Mouse (Mus musculus): Measurements from ENCODE around the gene Dock1. TPM values are rescaled to one million over a fixed set of nuclear protein-coding genes. Genes with fewer than 3 reads are reported as not detected.

Gene Dock1
- polyA plus RNA-seq, 1 experiment, result 59.7 TPM

DNA sequence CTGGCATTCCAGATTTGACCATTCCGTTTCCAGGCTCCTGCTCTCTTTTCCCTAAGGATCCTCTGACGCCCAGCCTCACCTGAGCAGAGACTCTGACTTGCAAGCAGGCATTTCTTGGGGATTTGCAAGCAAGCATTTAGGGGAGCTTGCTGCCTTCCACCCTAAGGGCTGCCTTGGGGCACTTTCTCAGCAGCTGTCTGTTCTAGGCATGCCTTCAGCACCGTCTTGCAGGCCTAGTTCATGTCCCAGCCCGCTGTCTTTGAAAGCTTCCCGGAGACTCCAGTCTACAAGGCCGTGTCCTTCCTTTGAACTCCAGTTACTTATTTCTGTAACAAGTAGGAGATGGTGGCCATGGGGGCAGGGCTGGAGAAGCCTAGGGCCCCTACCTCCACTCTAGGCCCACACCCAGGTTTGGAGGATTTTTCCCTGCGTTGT lies 1.0 kb downstream of the Dock1 start:
- Histone ChIP-seq H3K4me3 (ENCODE audit: insufficient read depth, low read length) (peak overlapping the region; percentile 78), H3K4me1 (ENCODE audit: control insufficient read depth, insufficient read depth, low read length) (peaks cover 10% of the 10 kb centered on the region), H3K27ac (ENCODE audit: insufficient read depth, low read length) (0 out of 2 replicates have a peak overlapping the region, but pooled peaks have one; percentile 37)
- 0 out of 2 replicates have a peak, but pooled peaks have one; percentile 13 for TF ChIP-seq POLR2A (IDR thresholded peaks at IDR 0.05; ENCODE audit: low read depth, low read length)
- no peak for TF ChIP-seq CTCF (IDR thresholded peaks at IDR 0.05; ENCODE audit: borderline replicate concordance, insufficient read depth, low read length)

DNA sequence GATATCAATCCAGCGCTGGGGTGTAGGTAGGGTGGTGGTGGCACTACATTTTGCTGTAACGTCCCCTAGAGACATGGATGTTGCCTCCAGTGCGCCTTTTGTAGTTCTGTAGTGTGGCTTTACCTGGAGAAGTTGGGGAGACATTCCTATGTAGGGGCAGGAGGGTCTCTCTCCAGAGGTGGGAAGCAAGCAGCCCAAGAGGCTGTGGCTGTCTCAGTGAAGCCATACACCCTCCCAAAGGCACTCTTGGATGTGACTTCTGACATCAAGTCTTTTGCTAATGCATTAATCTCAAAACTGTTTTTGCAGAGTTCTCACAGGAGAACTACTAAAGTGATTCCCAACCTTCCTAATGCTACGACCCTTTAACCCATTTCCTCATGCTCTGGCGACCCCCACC lies 2.7 kb downstream of the Dock1 start:
- TF ChIP-seq POLR2A (IDR thresholded peaks at IDR 0.05; ENCODE audit: low read depth, low read length) (no peak), CTCF (IDR thresholded peaks at IDR 0.05; ENCODE audit: borderline replicate concordance, insufficient read depth, low read length) (no peak)
- peaks cover 10% of the 10 kb centered on the region for H3K4me1 ChIP-seq (ENCODE audit: control insufficient read depth, insufficient read depth, low read length)
- H3K4me3 ChIP-seq (ENCODE audit: insufficient read depth, low read length), result no peak overlapping the region
- no peak overlapping the region for H3K27ac ChIP-seq (ENCODE audit: insufficient read depth, low read length)

DNA sequence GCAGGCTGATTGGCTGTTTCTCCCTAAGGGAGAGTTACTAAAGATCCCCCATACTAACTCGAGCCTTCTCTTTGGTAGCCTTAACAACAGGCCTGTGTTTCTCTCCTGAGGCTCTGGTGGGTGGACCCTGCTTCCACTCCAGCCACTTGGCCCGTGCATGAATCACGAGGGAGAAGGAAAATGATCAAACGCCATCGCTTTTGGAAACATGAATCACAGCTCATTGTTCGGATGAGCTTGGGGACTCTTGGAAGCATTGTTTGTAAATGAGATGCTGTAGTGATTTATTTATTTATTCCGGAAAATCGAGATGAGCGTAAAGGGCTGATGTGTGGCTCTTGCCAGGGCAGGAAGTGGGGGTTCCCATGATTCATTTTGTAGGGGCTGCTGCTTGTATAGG lies 3.5 kb downstream of the Dock1 start:
- no peak for TF ChIP-seq POLR2A (IDR thresholded peaks at IDR 0.05; ENCODE audit: low read depth, low read length)
- no peak for TF ChIP-seq CTCF (IDR thresholded peaks at IDR 0.05; ENCODE audit: borderline replicate concordance, insufficient read depth, low read length)
- H3K4me1 ChIP-seq (ENCODE audit: control insufficient read depth, insufficient read depth, low read length), result peaks cover 10% of the 10 kb centered on the region
- no peak overlapping the region for H3K27ac ChIP-seq (ENCODE audit: insufficient read depth, low read length)
- H3K4me3 ChIP-seq (ENCODE audit: insufficient read depth, low read length), result no peak overlapping the region

DNA sequence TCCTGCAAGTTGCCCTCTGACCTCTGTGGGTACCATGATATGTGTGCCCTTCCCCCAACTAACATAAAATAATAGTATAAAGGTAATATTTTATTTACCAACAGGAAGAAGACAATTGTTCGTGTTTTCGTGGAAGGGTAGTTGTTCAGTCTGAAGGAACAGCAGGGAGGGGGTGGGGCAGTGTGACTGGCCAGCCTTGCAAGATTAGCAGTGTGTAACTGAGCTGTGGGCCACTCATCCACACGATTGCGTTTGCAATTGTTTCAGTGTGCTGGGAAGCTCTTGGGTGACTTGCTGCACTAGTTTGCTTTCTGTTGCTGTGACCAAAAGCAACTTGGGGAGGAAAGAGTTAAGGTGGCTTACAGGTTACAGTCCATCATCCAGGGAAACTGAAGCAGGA lies 7.4 kb downstream of the Dock1 start:
- TF ChIP-seq POLR2A (IDR thresholded peaks at IDR 0.05; ENCODE audit: low read depth, low read length) (no peak), CTCF (IDR thresholded peaks at IDR 0.05; ENCODE audit: borderline replicate concordance, insufficient read depth, low read length) (no peak)

DNA sequence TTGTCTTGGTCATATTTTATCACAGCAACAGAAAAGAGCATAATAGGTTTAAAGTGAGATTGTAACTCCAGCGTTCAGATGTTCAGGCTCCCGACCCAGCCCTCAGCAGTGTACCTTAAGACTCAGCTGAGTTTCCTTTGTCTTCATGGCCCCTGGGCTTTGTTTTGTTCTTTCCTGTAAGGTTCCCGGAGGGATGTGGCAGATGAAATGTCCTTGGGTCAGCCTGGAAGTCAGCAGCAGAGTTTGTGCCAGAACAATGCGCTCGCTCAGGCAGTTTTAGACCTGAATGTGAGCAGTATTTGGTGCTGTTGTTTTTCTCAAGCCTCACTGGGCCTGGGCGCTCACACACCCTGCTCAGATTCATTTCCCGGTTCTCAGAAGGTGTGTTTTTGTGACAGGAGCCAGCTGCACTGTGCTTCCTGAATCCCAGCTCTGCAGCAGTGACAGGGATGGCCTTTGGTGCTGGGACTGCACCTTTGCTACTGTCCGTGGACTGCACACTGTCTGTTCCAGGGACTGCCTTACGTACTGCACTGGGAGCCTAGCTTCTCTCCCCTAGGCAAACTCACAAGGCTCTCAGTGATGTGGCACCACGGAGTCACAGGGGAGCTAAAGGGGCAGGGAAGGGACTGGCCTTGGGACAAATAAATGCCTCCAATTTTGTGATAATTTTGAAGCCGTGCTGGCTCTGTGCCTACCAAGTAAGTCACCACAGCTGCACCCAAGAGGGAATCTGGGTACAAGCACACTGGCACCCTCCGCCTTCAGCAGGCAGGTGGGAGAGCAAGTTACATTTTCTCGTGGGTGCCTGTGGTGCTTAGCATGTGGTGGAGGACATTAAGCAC lies 9.1 kb downstream of the Dock1 start:
- no peak overlapping the region for H3K4me3 ChIP-seq (ENCODE audit: insufficient read depth, low read length)
- no peaks in the 10 kb centered on the region for H3K4me1 ChIP-seq (ENCODE audit: control insufficient read depth, insufficient read depth, low read length)
- TF ChIP-seq POLR2A (IDR thresholded peaks at IDR 0.05; ENCODE audit: low read depth, low read length) (no peak), CTCF (IDR thresholded peaks at IDR 0.05; ENCODE audit: borderline replicate concordance, insufficient read depth, low read length) (no peak)
- no peak overlapping the region for H3K27ac ChIP-seq (ENCODE audit: insufficient read depth, low read length)

More for the DNA sequence above, 7.4 kb downstream of the Dock1 start:
- no peak overlapping the region for H3K27ac ChIP-seq (ENCODE audit: insufficient read depth, low read length)
- peaks cover 7% of the 10 kb centered on the region for H3K4me1 ChIP-seq (ENCODE audit: control insufficient read depth, insufficient read depth, low read length)
- no peak overlapping the region for H3K4me3 ChIP-seq (ENCODE audit: insufficient read depth, low read length)

DNA sequence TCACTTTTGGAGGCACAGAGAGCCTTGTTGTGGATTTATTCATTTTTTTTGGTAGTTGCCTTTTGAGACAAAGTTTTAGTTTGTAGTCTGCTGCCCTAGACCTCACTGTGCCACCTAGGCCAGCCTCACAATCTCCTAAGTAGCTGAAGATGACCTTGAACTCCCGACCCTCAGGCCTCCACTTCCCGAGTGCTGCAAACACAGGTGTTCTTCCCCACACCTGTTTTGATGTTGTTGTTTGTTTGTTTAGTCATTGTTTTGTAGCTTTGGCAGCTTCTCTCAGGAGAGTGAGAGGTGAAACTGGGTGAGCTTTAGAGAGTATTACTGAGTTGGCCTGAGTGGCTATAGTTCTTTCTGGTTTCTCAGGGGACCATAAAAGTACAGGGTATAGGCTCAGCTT lies 9.7 kb downstream of the Dock1 start:
- Histone ChIP-seq H3K4me1 (ENCODE audit: control insufficient read depth, insufficient read depth, low read length) (no peaks in the 10 kb centered on the region; the same call in 1 of the 2 replicates), H3K27ac (ENCODE audit: insufficient read depth, low read length) (no peak overlapping the region), H3K4me3 (ENCODE audit: insufficient read depth, low read length) (no peak overlapping the region)
- TF ChIP-seq CTCF (IDR thresholded peaks at IDR 0.05; ENCODE audit: borderline replicate concordance, insufficient read depth, low read length) (no peak), POLR2A (IDR thresholded peaks at IDR 0.05; ENCODE audit: low read depth, low read length) (no peak)

DNA sequence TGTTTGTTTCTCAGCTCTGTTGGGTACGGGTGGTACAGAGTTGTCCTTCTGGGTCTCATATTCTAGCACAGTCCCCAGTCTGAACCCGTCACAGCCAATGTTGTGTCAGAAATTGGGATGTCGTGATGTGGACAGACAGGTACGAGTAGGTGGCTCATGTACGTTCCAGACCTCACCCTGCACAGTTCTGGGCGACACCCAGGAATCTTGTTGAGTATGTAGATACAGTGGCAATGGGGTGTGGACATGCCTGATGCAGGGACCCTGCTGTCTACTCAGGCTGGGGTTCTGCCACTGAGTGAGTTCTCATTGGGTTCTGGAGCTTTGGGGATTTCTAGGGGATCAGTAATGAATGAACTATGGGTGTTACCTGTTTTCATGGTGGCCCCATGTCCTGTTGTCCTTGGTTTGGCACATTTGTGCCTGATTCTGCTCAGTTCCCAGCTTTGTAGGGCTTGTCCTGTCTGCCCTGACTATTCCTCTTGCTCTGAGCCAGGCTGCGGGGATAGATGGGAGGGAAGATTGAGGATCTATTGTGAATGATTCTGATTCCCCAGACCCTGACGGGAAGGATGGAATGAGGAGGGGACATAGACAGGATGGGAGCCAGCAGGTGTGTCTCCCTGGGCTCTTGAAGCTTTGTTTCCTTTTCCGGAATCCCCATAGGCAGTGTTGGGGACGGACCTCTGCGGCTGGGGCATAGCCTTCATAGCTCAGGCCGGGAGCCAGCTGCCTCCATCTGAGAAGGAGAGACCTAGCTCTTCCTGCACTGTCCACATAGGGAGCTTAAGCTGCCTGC lies 11.5 kb downstream of the Dock1 start:
- TF ChIP-seq CTCF (IDR thresholded peaks at IDR 0.05; ENCODE audit: borderline replicate concordance, insufficient read depth, low read length) (no peak), POLR2A (IDR thresholded peaks at IDR 0.05; ENCODE audit: low read depth, low read length) (no peak)
- Histone ChIP-seq H3K4me3 (ENCODE audit: insufficient read depth, low read length) (no peak overlapping the region), H3K4me1 (ENCODE audit: control insufficient read depth, insufficient read depth, low read length) (peaks cover 5% of the 10 kb centered on the region; the same call in 1 of the 2 replicates), H3K27ac (ENCODE audit: insufficient read depth, low read length) (no peak overlapping the region)

DNA sequence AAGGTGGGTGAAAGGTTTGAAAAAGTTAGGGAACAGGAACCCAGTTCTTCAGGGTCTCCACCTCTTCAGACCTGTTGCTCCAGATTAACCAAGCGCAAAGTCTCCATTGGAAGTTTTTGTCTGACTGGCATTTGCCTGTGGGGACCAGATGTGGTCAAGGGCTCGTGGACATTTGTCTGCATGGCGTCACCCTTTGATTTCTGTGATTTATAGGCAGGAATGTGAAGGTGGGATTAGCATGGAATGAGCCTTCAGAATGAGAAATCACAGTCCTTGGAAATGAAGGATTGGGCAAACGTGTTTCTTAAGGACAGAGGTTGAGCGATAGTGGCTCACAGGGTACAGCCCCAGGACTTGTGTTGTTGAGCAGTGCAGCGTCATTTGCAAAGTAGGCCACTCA lies 17.9 kb downstream of the Dock1 start:
- Histone ChIP-seq H3K4me3 (ENCODE audit: insufficient read depth, low read length) (no peak overlapping the region), H3K4me1 (ENCODE audit: control insufficient read depth, insufficient read depth, low read length) (peaks cover 11% of the 10 kb centered on the region), H3K27ac (ENCODE audit: insufficient read depth, low read length) (no peak overlapping the region)
- TF ChIP-seq POLR2A (IDR thresholded peaks at IDR 0.05; ENCODE audit: low read depth, low read length) (no peak), CTCF (IDR thresholded peaks at IDR 0.05; ENCODE audit: borderline replicate concordance, insufficient read depth, low read length) (no peak)

DNA sequence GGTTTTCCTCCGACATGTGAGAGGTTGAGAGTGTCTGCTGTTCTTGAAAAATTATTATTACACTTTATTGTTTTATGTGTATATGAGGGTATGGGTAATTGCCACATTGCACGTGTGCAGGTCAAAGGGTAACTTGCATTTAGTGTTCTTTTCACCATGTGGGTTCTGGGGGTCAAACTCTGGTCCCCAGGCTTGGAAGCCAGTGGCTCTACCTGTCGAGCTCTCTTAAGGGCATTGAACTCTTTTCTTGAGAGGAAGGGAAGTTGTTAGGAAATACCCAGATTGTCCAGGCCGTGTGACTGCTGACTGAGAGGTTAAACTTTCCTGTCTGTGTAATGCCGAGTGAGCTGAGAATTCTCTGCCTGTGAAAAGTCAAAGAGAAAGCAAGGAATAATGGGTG lies 19.7 kb downstream of the Dock1 start:
- TF ChIP-seq CTCF (IDR thresholded peaks at IDR 0.05; ENCODE audit: borderline replicate concordance, insufficient read depth, low read length), result no peak
- peaks cover 11% of the 10 kb centered on the region for H3K4me1 ChIP-seq (ENCODE audit: control insufficient read depth, insufficient read depth, low read length)
- no peak overlapping the region for H3K27ac ChIP-seq (ENCODE audit: insufficient read depth, low read length)
- no peak overlapping the region for H3K4me3 ChIP-seq (ENCODE audit: insufficient read depth, low read length)

DNA sequence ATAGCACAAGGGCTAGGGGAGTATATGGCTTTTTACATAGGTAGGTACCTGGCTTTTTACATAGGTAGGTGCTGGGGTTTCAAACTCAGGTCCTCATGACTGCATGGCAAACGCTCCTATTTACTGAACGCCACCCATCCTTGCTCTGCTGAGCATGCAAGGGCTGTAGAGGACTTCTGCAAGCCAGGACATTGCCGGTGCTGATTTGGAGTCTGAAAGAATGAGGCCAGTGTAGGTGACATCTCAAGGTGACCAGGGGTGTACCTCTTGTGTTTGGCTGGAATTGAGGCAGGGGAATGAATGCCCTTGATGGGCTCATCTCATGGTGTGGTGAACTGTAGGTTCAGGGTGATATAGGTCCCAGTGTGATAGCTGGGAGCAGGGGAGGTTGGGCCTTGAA lies 20.4 kb downstream of the Dock1 start:
- H3K27ac ChIP-seq (ENCODE audit: insufficient read depth, low read length), result no peak overlapping the region
- no peak for TF ChIP-seq CTCF (IDR thresholded peaks at IDR 0.05; ENCODE audit: borderline replicate concordance, insufficient read depth, low read length)
- TF ChIP-seq POLR2A (IDR thresholded peaks at IDR 0.05; ENCODE audit: low read depth, low read length), result no peak
- peaks cover 11% of the 10 kb centered on the region for H3K4me1 ChIP-seq (ENCODE audit: control insufficient read depth, insufficient read depth, low read length)
- no peak overlapping the region for H3K4me3 ChIP-seq (ENCODE audit: insufficient read depth, low read length)

Measured in embryonic fibroblast, embryonic 13.5 days (primary cell).